Mouse (Mus musculus) liver, postnatal 0 days (tissue): ENCODE results near the gene Ascl5. TPM values are rescaled to one million over a fixed set of nuclear protein-coding genes. Genes with fewer than 3 reads are reported as not detected.

Source experiments
- ATAC-seq: fragments of 200-750 bp; cut with Nextera tagmentation; 2 replicates; pipeline ENCODE4 v1.8.0; 2017; ENCODE audit warnings: mild to moderate bottlenecking, moderate library complexity
- DNase-seq: peaks from one replicate; pipeline ENCODE4 v3.0.0-alpha.2; 2016
- H3K27ac ChIP-seq: fragments of 300-500 bp; sonication (generic); 2 replicates; pipeline ENCODE4 v1.5.1; 2014; ENCODE audit warnings: antibody characterized with exemption, moderate library complexity, mild to moderate bottlenecking, low read depth
- H3K27me3 ChIP-seq: fragments of 300-500 bp; sonication (generic); 2 replicates; pipeline ENCODE4 v1.6.1; 2014; ENCODE audit warnings: low read length, control low read depth, mixed read lengths; ENCODE audit not compliant: insufficient read depth
- H3K36me3 ChIP-seq: fragments of 300-500 bp; sonication (generic); replicated peaks from 2 replicates; pipeline ENCODE4 v1.6.1; 2014; ENCODE audit warnings: mild to moderate bottlenecking, control low read depth, low read length, moderate library complexity, mixed read lengths; ENCODE audit not compliant: insufficient read depth
- H3K4me1 ChIP-seq: fragments of 300-500 bp; sonication (generic); 2 replicates; pipeline ENCODE4 v1.6.1; 2014; ENCODE audit warnings: antibody characterized with exemption, mild to moderate bottlenecking, control low read depth; ENCODE audit not compliant: insufficient read depth
- H3K4me2 ChIP-seq: fragments of 300-500 bp; sonication (generic); 2 replicates; pipeline ENCODE4 v1.6.1; 2014; ENCODE audit warnings: low read depth, mild to moderate bottlenecking, low read length, moderate library complexity, mixed read lengths
- H3K4me3 ChIP-seq: fragments of 300-500 bp; sonication (generic); 2 replicates; pipeline ENCODE4 v1.5.1; 2014; ENCODE audit warnings: low read depth, low read length
- H3K9ac ChIP-seq: fragments of 300-500 bp; sonication (generic); replicated peaks from 2 replicates; pipeline ENCODE4 v1.6.1; 2014; ENCODE audit warnings: mild to moderate bottlenecking, moderate library complexity
- H3K9me3 ChIP-seq: fragments of 300-500 bp; sonication (generic); 2 replicates; pipeline ENCODE4 v1.6.1; 2016; ENCODE audit warnings: mild to moderate bottlenecking, control low read depth, low read length, mixed read lengths
- CTCF ChIP-seq: sonication (generic); IDR thresholded peaks from 2 replicates; pipeline ENCODE4 v1.5.1; 2016; ENCODE audit warnings: antibody characterized with exemption, low read depth
- EP300 ChIP-seq: IDR thresholded peaks from 2 replicates; pipeline ENCODE4 v1.6.1; 2016; ENCODE audit warnings: antibody characterized with exemption, low read depth, mild to moderate bottlenecking
- WGBS: fragments of 180-500 bp; shearing (Covaris S2); extraction: QIAGEN DNeasy Blood & Tissue Kit; methylation state at CpG from one replicate; pipeline ENCODE4 v1.1.7; 2014; ENCODE audit not compliant: insufficient replicate concordance; 5-methylcytosine and 5-hydroxymethylcytosine counted together
- polyA plus RNA-seq: library from polyadenylated mRNA; unstranded; fragments of >200 nt; fragmentation: Nextera tagmentation; extraction: Ambion mirVana; gene quantifications from 2 replicates; pipeline ENCODE4 v1.2.1, GENCODE M21; 2015

The Ascl5 gene
- polyA plus RNA-seq, 1 experiment from 2014 or later = not detected

GRCm38 (mm10) chr1:136031697-136032096 is 18.9 kb upstream of the Ascl5 start:
- TF ChIP-seq EP300 = no peak
- TF ChIP-seq CTCF = no peak
- Histone ChIP-seq H3K27me3 (no peaks in the 10 kb centered on the region), H3K36me3 (peaks cover 55% of the 10 kb centered on the region), H3K4me3 (no peak overlapping the region), H3K27ac (no peak overlapping the region), H3K9me3 (no peaks in the 10 kb centered on the region), H3K9ac (no peak overlapping the region), H3K4me1 (no peaks in the 10 kb centered on the region), H3K4me2 (no peak overlapping the region)
- no peak for DNase-seq
- ATAC-seq = no peak
- 77% methylated on average over 6 of the region's 8 CpGs for WGBS

GRCm38 (mm10) chr1:136032961-136033360 is 17.6 kb upstream of the Ascl5 start:
- Histone ChIP-seq H3K27ac (no peak overlapping the region), H3K9ac (no peak overlapping the region), H3K9me3 (no peaks in the 10 kb centered on the region), H3K4me1 (no peaks in the 10 kb centered on the region), H3K4me3 (no peak overlapping the region), H3K27me3 (no peaks in the 10 kb centered on the region), H3K4me2 (no peak overlapping the region), H3K36me3 (peaks cover 42% of the 10 kb centered on the region)
- ATAC-seq (no peak), DNase-seq (no peak)
- 67% methylated on average over 7 of the region's 7 CpGs for WGBS
- TF ChIP-seq EP300 (no peak), CTCF (no peak)

GRCm38 (mm10) chr1:136038746-136039538 is 11.7 kb upstream of the Ascl5 start:
- H3K4me2 ChIP-seq = no peak overlapping the region
- ATAC-seq = no peak
- DNase-seq = no peak
- WGBS = 75% methylated on average over 5 of the region's 5 CpGs
- TF ChIP-seq CTCF = no peak
- no peak for TF ChIP-seq EP300
- no peak overlapping the region for H3K4me3 ChIP-seq
- H3K27ac ChIP-seq = no peak overlapping the region
- no peaks in the 10 kb centered on the region for H3K9me3 ChIP-seq
- no peaks in the 10 kb centered on the region for H3K4me1 ChIP-seq
- H3K36me3 ChIP-seq = peaks cover 9% of the 10 kb centered on the region; the same call in 1 of the 2 replicates
- H3K27me3 ChIP-seq = peaks cover 12% of the 10 kb centered on the region
- H3K9ac ChIP-seq = no peak overlapping the region

- TF ChIP-seq EP300 (no peak), CTCF (no peak)
- H3K9me3 ChIP-seq = no peaks in the 10 kb centered on the region
- peaks cover 12% of the 10 kb centered on the region for H3K27me3 ChIP-seq
- WGBS = 21% methylated on average over 11 of the region's 11 CpGs
- H3K9ac ChIP-seq = no peak overlapping the region
- no peak overlapping the region for H3K4me2 ChIP-seq
- no peak overlapping the region for H3K27ac ChIP-seq
- ATAC-seq (no peak), DNase-seq (no peak)
- no peaks in the 10 kb centered on the region for H3K36me3 ChIP-seq
- H3K4me3 ChIP-seq = no peak overlapping the region
- no peaks in the 10 kb centered on the region for H3K4me1 ChIP-seq
Observed at GRCm38 (mm10) chr1:136040452-136040851, 10.2 kb upstream of the Ascl5 start.

- no peak overlapping the region for H3K4me3 ChIP-seq
- no peak overlapping the region for H3K9ac ChIP-seq
- no peak overlapping the region for H3K27ac ChIP-seq
- H3K4me2 ChIP-seq = no peak overlapping the region
- no peak for ATAC-seq
- TF ChIP-seq CTCF (no peak), EP300 (no peak)
- no peaks in the 10 kb centered on the region for H3K36me3 ChIP-seq
- DNase-seq = no peak
- no peaks in the 10 kb centered on the region for H3K9me3 ChIP-seq
- H3K27me3 ChIP-seq = peaks cover 12% of the 10 kb centered on the region
- no peaks in the 10 kb centered on the region for H3K4me1 ChIP-seq
- 44% methylated on average over 4 of the region's 4 CpGs for WGBS
Observed at GRCm38 (mm10) chr1:136040874-136041273, 9.7 kb upstream of the Ascl5 start.

GRCm38 (mm10) chr1:136045774-136046173 is 4.8 kb upstream of the Ascl5 start:
- Histone ChIP-seq H3K9me3 (no peaks in the 10 kb centered on the region), H3K4me3 (no peak overlapping the region), H3K36me3 (no peaks in the 10 kb centered on the region), H3K9ac (no peak overlapping the region), H3K27me3 (peaks cover 32% of the 10 kb centered on the region), H3K4me1 (no peaks in the 10 kb centered on the region), H3K27ac (no peak overlapping the region), H3K4me2 (no peak overlapping the region)
- TF ChIP-seq CTCF = peak; percentile 85
- no peak for TF ChIP-seq EP300
- no peak for ATAC-seq
- WGBS = 13% methylated on average over 4 of the region's 4 CpGs
- peak; percentile 66 for DNase-seq
